Mouse (Mus musculus): ENCODE data around the gene C87436. TPM values are rescaled to one million over a fixed set of nuclear protein-coding genes. Genes with fewer than 3 reads are reported as not detected.

C87436 gene
- 27.0 and 30.3 TPM in 2 replicates for polyA plus RNA-seq (2016; fragmentation: Nextera tagmentation; extraction: Ambion mirVana)

DNA sequence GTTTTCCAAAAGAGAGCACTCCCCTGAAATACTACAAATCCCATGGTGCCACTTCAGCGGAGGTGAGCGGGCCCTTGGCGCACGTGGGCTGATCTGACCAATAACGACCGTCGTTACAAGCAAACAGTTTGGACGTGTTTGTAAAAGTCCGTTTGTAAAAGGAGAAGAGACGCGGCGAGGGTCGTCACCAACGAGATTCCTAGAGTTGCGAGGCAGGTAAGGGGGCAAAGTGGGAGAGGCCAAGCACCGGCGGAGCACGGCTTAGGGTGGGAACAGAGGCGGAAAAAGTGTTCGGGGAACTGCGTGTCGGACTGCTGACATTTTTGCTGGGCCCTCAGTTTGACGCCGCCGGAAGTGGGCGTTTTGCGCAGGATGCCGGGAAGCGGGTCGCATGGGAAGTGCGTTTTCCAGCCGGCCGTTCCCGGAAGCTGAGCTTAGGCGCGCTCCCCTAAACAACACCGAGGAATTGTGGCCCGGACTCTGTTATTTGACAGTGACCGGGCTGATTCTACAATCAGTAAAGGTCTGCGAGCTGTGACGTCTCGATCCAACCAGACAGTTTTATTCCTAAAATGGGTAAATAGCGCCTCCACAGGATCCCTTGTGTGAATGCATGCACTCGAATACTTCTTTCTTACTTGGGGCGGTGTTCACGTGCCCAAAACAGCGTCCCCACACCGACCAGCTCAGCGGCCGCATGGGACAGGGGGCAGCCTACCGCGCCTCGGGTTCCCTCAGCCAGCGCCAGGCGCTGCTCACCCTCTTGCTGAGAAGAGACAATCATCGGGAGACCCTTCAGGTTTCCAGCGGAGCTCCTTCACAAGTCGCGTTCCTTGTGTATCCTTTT lies at the start of gene C87436:
Gene C87436 (plus strand): TSS at position 103 of the 847 bp plus-strand sequence.
- no peaks in the 10 kb centered on the region for H3K9me3 ChIP-seq
- H3K4me3 ChIP-seq = peak within 1 kb of the TSS; percentile 85
- H3K27ac ChIP-seq = peak within 1 kb of the TSS; percentile 95
- peak within 1 kb of the TSS; percentile 80 for H3K4me2 ChIP-seq (replicated peaks)
- WGBS = under 1% methylated on average over 59 of the region's 59 CpGs
- peaks cover 8% of the 10 kb centered on the region for H3K4me1 ChIP-seq
- peaks cover 41% of the 10 kb centered on the region for H3K36me3 ChIP-seq
- H3K27me3 ChIP-seq = no peaks in the 10 kb centered on the region
- H3K9ac ChIP-seq = peak within 1 kb of the TSS; percentile 74
- ATAC-seq (ENCODE audit: insufficient number of reproducible peaks, insufficient read depth, low FRiP score, low TSS enrichment) = peak; percentile 90

DNA sequence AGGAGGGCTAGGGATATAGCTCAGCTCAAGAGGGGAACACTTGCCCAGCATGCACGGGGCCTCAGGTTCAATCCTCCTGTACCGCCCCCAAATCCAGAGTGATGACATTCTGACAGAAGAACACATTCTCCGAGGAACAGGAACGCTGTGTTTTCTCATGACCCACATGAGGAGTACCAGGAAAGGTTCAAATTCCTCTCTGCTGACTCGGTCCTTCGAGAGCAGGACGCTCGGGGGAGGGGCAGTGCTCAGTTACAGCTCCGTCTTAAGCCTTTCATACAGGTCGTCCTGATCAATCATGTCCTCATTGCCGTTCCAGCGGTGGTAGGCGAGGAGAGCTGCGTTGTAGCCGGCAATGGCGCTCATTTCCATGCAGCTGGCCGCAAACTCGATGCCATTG lies 49.7 kb upstream of the C87436 start:
- H3K4me2 ChIP-seq (replicated peaks) = no peak overlapping the region
- 86% methylated on average over 18 of the region's 18 CpGs for WGBS
- no peak overlapping the region for H3K27ac ChIP-seq
- H3K9me3 ChIP-seq = no peaks in the 10 kb centered on the region
- H3K4me3 ChIP-seq = no peak overlapping the region
- peaks cover 61% of the 10 kb centered on the region for H3K36me3 ChIP-seq
- no peak for ATAC-seq (ENCODE audit: insufficient number of reproducible peaks, insufficient read depth, low FRiP score, low TSS enrichment)
- H3K9ac ChIP-seq = no peak overlapping the region
- H3K27me3 ChIP-seq = no peaks in the 10 kb centered on the region
- no peaks in the 10 kb centered on the region for H3K4me1 ChIP-seq

DNA sequence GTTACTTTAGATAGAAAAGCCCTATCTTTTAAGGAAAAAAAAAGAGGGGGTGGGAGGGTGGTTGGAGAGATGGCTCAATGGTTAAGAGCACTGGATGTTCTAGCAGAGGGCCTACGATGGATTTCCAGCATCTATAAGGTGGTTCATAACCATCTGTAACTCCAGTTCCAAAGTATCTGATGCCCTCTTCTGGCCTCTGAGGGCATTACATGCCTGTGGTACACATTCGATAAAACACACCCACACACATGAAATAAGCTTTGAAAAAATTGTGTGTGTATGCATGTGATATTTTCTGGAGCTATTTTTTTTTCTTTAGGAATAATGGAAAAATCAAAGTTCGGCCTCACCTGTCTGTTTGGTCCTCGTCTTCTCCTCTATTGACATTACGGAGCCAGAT lies 46.8 kb upstream of the C87436 start:
- H3K4me2 ChIP-seq (replicated peaks) = no peak overlapping the region
- no peak overlapping the region for H3K27ac ChIP-seq
- H3K9ac ChIP-seq = no peak overlapping the region
- ATAC-seq (ENCODE audit: insufficient number of reproducible peaks, insufficient read depth, low FRiP score, low TSS enrichment) = no peak
- no peaks in the 10 kb centered on the region for H3K9me3 ChIP-seq
- peaks cover 15% of the 10 kb centered on the region for H3K4me1 ChIP-seq
- H3K4me3 ChIP-seq = no peak overlapping the region
- H3K27me3 ChIP-seq = no peaks in the 10 kb centered on the region
- H3K36me3 ChIP-seq = peaks cover 56% of the 10 kb centered on the region
- WGBS = 97% methylated on average over 5 of the region's 5 CpGs

DNA sequence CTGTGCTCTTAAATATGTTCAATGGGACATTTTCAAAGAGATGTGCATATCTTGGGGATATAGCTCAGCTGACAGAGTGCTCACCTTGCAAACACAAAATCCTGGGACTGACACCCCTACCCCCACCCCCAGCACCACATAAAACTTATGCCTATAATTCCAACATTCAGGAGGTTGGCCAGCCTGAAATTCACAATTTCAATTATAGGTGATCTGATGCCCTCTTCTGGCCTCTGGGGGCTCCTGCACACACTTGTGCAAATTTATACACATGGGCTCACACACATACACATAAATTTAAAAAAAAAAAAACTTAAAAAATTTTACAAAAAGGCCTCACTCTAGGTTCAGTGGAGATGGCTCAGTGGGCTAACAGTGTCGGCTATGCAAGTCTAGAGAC lies 45.0 kb upstream of the C87436 start:
- no peaks in the 10 kb centered on the region for H3K27me3 ChIP-seq
- ATAC-seq (ENCODE audit: insufficient number of reproducible peaks, insufficient read depth, low FRiP score, low TSS enrichment) = no peak
- H3K9me3 ChIP-seq = no peaks in the 10 kb centered on the region
- H3K9ac ChIP-seq = no peak overlapping the region
- WGBS = 92% methylated on average over 1 of the region's 1 CpGs
- H3K27ac ChIP-seq = no peak overlapping the region
- H3K4me3 ChIP-seq = no peak overlapping the region
- H3K36me3 ChIP-seq = peaks cover 46% of the 10 kb centered on the region
- H3K4me2 ChIP-seq (replicated peaks) = no peak overlapping the region
- peaks cover 20% of the 10 kb centered on the region for H3K4me1 ChIP-seq

DNA sequence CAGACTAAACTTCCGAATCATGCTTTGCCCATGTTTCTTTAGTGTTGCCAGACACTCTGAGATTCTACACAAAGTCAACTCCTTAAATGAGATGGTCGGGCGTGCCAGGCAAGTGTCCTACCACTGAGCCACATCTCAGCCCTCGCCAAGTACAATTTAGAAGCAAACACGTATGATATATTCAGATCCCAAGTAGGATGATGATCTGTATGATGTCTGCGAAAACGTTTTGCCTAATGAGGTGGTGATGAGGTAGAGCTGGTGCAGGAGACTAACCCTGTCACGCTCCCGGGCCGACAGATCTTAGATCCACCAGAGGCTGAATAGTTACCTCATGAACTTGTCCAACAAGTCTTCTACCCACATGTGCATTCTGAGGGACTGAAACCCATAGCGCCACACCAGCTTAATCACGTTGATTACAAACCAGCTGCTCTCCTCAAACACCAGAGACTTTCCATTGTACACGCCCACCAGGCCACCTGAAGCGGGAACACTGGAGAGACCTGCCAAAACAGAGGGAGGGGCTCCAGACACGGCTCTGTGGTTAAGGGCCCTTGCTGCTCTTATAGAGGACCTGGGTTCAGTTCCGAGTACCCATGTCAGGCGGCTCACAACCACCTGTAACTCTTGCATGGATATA lies 44.0 kb upstream of the C87436 start:
- Histone ChIP-seq H3K9ac (no peak overlapping the region), H3K27ac (no peak overlapping the region), H3K4me3 (no peak overlapping the region), H3K9me3 (no peaks in the 10 kb centered on the region), H3K4me1 (peaks cover 20% of the 10 kb centered on the region), H3K27me3 (no peaks in the 10 kb centered on the region), H3K36me3 (peaks cover 36% of the 10 kb centered on the region), H3K4me2 (replicated peaks) (no peak overlapping the region)
- no peak for ATAC-seq (ENCODE audit: insufficient number of reproducible peaks, insufficient read depth, low FRiP score, low TSS enrichment)
- 87% methylated on average over 17 of the region's 17 CpGs for WGBS

DNA sequence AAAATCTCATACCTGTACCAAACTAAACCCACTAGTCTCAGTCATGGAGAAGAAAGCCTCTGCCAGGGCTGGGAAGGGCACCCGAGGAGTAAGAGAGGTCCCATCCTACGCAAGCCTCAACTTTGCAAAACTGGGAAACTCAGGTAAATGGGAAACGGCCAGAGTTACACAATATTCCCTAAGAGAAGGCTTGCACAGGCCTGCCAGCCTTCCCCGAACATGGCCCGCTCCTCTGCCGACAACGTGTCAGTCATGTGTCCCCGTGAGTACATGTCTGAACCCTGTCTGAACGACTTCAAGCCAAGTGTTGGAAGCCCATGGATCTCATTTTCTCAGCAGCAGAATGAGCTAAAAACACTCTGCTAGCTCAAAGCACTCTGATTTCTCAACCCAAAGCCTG lies 43.2 kb upstream of the C87436 start:
- no peak overlapping the region for H3K4me3 ChIP-seq

DNA sequence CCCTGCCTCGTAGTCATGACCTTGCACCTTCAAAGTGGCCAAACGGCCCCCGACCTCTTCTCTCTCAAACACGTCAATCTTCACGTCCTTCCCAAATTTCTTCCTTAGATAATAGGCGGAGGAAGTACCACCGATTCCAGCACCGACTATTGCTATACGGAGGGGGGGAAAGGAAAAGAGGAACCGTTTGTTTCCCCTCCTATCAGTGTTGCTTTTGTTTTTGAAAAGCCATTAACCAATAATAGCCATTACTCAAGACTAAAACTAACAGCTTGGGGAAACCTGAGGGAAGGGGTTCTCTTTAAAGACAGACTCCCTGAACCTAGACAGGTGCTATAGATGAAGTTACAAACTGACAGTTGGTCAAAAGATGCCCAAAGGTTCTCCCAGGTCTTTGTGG lies 42.2 kb upstream of the C87436 start:
- WGBS = 32% methylated on average over 10 of the region's 10 CpGs
- H3K4me2 ChIP-seq (replicated peaks) = peak overlapping the region; percentile 87
- H3K27ac ChIP-seq = no peak overlapping the region
- H3K9me3 ChIP-seq = no peaks in the 10 kb centered on the region
- H3K4me3 ChIP-seq = peak overlapping the region; percentile 91
- peaks cover 20% of the 10 kb centered on the region for H3K4me1 ChIP-seq
- ATAC-seq (ENCODE audit: insufficient number of reproducible peaks, insufficient read depth, low FRiP score, low TSS enrichment) = no peak
- no peaks in the 10 kb centered on the region for H3K27me3 ChIP-seq
- H3K9ac ChIP-seq = peak overlapping the region; percentile 86
- peaks cover 20% of the 10 kb centered on the region for H3K36me3 ChIP-seq

More for the DNA sequence above, 43.2 kb upstream of the C87436 start:
- ATAC-seq (ENCODE audit: insufficient number of reproducible peaks, insufficient read depth, low FRiP score, low TSS enrichment) = no peak
- Histone ChIP-seq H3K27ac (no peak overlapping the region), H3K36me3 (peaks cover 30% of the 10 kb centered on the region), H3K4me1 (peaks cover 20% of the 10 kb centered on the region), H3K27me3 (no peaks in the 10 kb centered on the region), H3K9me3 (no peaks in the 10 kb centered on the region), H3K9ac (no peak overlapping the region), H3K4me2 (replicated peaks) (peak overlapping the region; percentile 87)
- 86% methylated on average over 9 of the region's 9 CpGs for WGBS

DNA sequence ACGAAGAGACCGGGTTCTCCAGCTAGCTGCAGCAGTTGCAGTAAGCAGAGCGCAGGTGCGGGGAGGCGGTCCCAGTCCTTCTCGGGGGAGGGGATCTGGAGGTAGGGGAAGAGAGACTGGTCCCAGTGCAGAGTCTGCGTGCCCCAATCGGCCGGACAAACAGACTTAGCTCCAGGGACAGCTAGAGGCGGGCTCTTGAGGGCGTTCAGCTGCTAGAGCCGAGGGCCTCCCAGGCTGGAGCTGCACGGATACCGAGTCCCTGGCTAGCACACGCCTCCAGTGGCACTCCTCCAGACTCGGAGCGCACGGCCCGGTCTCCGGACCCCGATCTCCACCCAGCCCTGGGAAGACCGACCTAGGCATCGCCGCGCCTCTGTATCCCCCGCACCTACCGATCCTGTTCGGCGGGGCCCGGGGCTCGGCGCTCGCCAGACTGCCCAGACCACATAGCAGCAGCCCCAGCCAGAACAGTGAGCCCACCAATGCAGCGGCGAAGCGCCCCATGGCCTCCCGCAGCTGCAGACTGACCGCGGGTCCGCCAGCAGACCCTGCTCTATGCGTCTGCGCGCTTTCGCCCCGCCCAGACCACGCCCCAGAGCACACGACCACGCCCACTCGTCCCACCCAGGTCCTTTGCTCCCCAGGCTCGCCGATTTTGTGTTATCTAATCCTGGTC lies 41.5 kb upstream of the C87436 start, which contains the start of gene Pcyox1:
Gene Pcyox1 (minus strand): TSS at position 574 of the 676 bp plus-strand sequence.
- Histone ChIP-seq H3K27me3 (no peaks in the 10 kb centered on the region), H3K4me1 (peaks cover 20% of the 10 kb centered on the region), H3K36me3 (peaks cover 13% of the 10 kb centered on the region), H3K27ac (peak within 1 kb of the TSS; percentile 90), H3K9me3 (no peaks in the 10 kb centered on the region), H3K9ac (peak within 1 kb of the TSS; percentile 86), H3K4me2 (replicated peaks) (peak within 1 kb of the TSS; percentile 87), H3K4me3 (peak within 1 kb of the TSS; percentile 91)
- ATAC-seq (ENCODE audit: insufficient number of reproducible peaks, insufficient read depth, low FRiP score, low TSS enrichment) = peak; percentile 92
- under 1% methylated on average over 51 of the region's 51 CpGs for WGBS

DNA sequence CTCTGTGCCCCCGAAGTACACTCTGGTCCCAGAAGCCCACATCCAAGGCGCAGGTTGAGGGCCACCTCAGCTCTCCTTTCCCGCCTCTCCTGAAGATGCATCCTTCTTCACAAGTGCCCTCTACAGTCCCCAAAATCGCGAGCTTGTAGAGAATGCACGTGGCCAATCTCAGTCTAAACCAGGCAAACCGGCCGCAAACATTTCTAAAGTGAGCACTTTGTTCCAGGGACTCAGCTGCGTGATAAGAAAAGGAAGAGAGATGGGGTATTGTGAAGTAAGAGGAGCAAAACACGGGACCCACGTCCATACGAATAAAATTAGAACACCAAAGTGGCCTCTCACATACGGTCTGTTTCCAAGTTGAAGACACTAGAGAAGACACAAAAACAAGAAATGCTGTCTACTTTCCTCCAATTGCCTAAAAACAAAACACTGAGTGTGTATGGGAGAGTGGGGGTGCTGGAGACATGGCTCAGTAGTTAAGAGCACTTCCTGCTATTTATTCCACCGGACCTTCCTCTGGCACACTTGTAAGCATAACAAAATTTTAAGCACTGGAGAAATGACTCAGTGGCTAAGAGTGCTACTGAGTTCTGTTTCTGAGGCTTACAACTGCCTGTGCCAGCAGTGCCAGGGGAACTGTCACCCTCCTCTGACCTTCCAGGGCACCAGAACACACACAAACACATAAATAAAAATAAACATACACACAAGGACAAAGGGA lies 40.8 kb upstream of the C87436 start:
- no peak overlapping the region for H3K27ac ChIP-seq
- 5% methylated on average over 14 of the region's 14 CpGs for whole genome bisulfite sequencing

DNA sequence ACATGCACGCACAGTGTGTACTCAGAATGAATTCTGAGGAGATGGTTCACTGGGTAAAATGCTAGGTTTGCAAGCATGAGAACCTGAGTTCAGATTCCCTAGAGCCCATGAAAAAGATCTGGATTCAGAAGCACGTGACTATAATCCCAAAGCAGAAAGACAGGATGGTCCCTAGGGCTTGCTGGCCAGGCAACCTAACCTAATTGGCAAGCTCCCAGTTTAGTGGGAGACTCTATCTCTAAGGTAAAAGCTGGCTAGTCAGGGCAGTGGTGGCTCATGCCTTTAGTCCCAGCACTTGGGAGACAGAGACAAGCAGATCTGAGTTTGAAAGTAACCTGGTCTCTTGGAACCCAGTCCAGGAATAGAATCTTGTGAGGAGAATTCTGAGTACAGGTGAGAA lies 39.2 kb upstream of the C87436 start:
- peaks cover 20% of the 10 kb centered on the region for H3K4me1 ChIP-seq
- no peak overlapping the region for H3K4me3 ChIP-seq
- H3K27me3 ChIP-seq = no peaks in the 10 kb centered on the region
- no peak for ATAC-seq (ENCODE audit: insufficient number of reproducible peaks, insufficient read depth, low FRiP score, low TSS enrichment)
- H3K9ac ChIP-seq = no peak overlapping the region
- H3K27ac ChIP-seq = no peak overlapping the region
- 74% methylated on average over 2 of the region's 2 CpGs for WGBS
- H3K9me3 ChIP-seq = no peaks in the 10 kb centered on the region
- no peak overlapping the region for H3K4me2 ChIP-seq (replicated peaks)
- no peaks in the 10 kb centered on the region for H3K36me3 ChIP-seq

More for the DNA sequence above, 40.8 kb upstream of the C87436 start:
- Histone ChIP-seq H3K9ac (peak overlapping the region; percentile 86), H3K4me1 (peaks cover 20% of the 10 kb centered on the region), H3K9me3 (no peaks in the 10 kb centered on the region), H3K4me2 (replicated peaks) (peak overlapping the region; percentile 87), H3K36me3 (peaks cover 6% of the 10 kb centered on the region), H3K4me3 (peak overlapping the region; percentile 91), H3K27me3 (no peaks in the 10 kb centered on the region)
- no peak for ATAC-seq (ENCODE audit: insufficient number of reproducible peaks, insufficient read depth, low FRiP score, low TSS enrichment)

DNA sequence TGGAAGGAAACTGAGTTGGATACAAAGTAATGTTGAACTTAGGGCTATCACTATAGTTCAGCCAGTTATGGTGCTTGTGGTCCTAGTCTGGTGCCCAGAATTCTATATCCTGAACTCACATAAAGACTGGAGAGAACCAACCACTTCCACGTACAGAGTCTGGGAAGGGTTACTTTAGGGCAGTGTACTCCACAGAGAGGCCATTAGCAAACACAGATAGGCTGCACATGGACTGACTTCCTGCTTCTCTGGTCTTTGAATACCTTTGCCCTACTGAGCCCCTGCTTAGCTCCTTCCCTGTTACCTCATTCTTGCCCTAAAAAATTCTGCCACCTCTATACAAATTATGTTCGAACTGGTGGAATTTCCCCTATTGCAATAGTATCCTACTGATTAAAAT lies 38.2 kb upstream of the C87436 start:
- WGBS = 75% methylated on average over 2 of the region's 2 CpGs
- Histone ChIP-seq H3K4me3 (no peak overlapping the region), H3K9me3 (no peaks in the 10 kb centered on the region), H3K9ac (no peak overlapping the region), H3K36me3 (no peaks in the 10 kb centered on the region), H3K4me1 (peaks cover 18% of the 10 kb centered on the region), H3K4me2 (replicated peaks) (no peak overlapping the region), H3K27me3 (no peaks in the 10 kb centered on the region), H3K27ac (no peak overlapping the region)
- ATAC-seq (ENCODE audit: insufficient number of reproducible peaks, insufficient read depth, low FRiP score, low TSS enrichment) = no peak

Measured in embryonic facial prominence, embryonic 12.5 days (tissue).